Comparison of ENCODE assay signal across 11 mouse cellular contexts in genomic region chr17:13806016-13806415, GRCm38 (mm10). TPM values are rescaled to one million over a fixed set of nuclear protein-coding genes. Genes with fewer than 3 reads are reported as not detected.
DNase-seq lines count a peak whose midpoint lies in the region.
"Had no signal": no experiment of that assay in that cellular context is flagged by ENCODE, and none has a peak within 500 bp of the region (broad histone marks: within the 10 kb centered on the region; RNA-seq: fewer than 3 reads in every experiment).

No protein-coding gene starts in this region.

- DNase-seq in adrenal gland, postnatal 14 days = peak; percentile 25
- no peak for DNase-seq in adrenal gland, adult 8-10 months
- peak; percentile 28 to 51 for DNase-seq in cerebellum, postnatal 14 days
- DNase-seq in cerebellum, adult 11 months = no peak
- DNase-seq: adrenal gland, adult 2 months; cerebellum, adult 11-12 months; cerebellum, adult 2 months; cerebellum, adult 9-10 months; embryo, embryonic 11 days had no signal

RNA-seq across cellular contexts. Expression of gene Tcte2, which starts 44.4 kb away (rescaled TPM):
- 2.5 and 3.3 TPM in 2 replicates for total RNA-seq in adrenal gland, postnatal 14 days (2021)
- 10 to 100 TPM in 2 of 4 experiments, 1 to 10 TPM in 2; 4.6 to 10.7 (median 7.6) TPM for total RNA-seq in adrenal gland, adult 8-10 months (2022)
- total RNA-seq: common myeloid progenitor, adult 5-6 weeks; MEL had no signal

RNA-seq across cellular contexts. Expression of gene Afdn, which starts 45.7 kb away (rescaled TPM):
- 121 and 133 TPM in 2 replicates for total RNA-seq in adrenal gland, postnatal 14 days (2021)
- 100 to 1,000 TPM in 1 of 4 experiments, 10 to 100 TPM in 3; 67.5 to 117 (median 80.3) TPM for total RNA-seq in adrenal gland, adult 8-10 months (2022)

Comparison
In these comparisons a context has a peak if more than half of its experiments do, and no peak if none do; other contexts are left out.
1. DNase-seq: peak in adrenal gland, postnatal 14 days (single experiment) and cerebellum, postnatal 14 days (2 of 2); none in adrenal gland, adult 8-10 months (single experiment) and cerebellum, adult 11 months (single experiment).